Mouse (Mus musculus) midbrain, embryonic 11.5 days (tissue): ENCODE results near the gene Ptpn14. TPM values are rescaled to one million over a fixed set of nuclear protein-coding genes. Genes with fewer than 3 reads are reported as not detected.

Source experiments
- polyA plus RNA-seq: library from polyadenylated mRNA; unstranded; fragments of >200 nt; fragmentation: Nextera tagmentation; extraction: Ambion mirVana; gene quantifications from 2 replicates; pipeline ENCODE4 v1.2.1, GENCODE M21; 2014

The Ptpn14 gene
- polyA plus RNA-seq, 1 experiment from 2014 or later, result 4.3 TPM

Other genes with a start within 250 kb of the Ptpn14 start
- gene Cenpf, start 40.2 kb upstream of the Ptpn14 start, polyA plus RNA-seq, result 135 and 140 TPM in 2 replicates
- gene Smyd2, start 194.1 kb downstream of the Ptpn14 start, polyA plus RNA-seq, result 50.9 and 54.9 TPM in 2 replicates